Mouse (Mus musculus) midbrain, postnatal 0 days (tissue): ENCODE results near the gene Rfxank. TPM values are rescaled to one million over a fixed set of nuclear protein-coding genes. Genes with fewer than 3 reads are reported as not detected.

Experiments used
- ATAC-seq: fragments of 200-750 bp; cut with Nextera tagmentation; 2 replicates; pipeline ENCODE4 v1.8.0; 2017; ENCODE audit warnings: moderate number of reproducible peaks, mild to moderate bottlenecking, moderate TSS enrichment, moderate library complexity; ENCODE audit not compliant: low FRiP score
- DNase-seq: peaks from one replicate; pipeline ENCODE4 v3.0.0-alpha.2; 2015; ENCODE audit warnings: low spot score
- H3K27ac ChIP-seq: fragments of 300-500 bp; sonication (generic); 2 replicates; pipeline ENCODE4 v1.5.1; 2014; ENCODE audit warnings: low read depth, mild to moderate bottlenecking, low read length, mixed read lengths
- H3K27me3 ChIP-seq: fragments of 300-500 bp; sonication (generic); 2 replicates; pipeline ENCODE4 v1.6.1; 2014; ENCODE audit warnings: low read length, control low read depth, mixed read lengths; ENCODE audit not compliant: insufficient read depth
- H3K36me3 ChIP-seq: fragments of 300-500 bp; sonication (generic); 2 replicates; pipeline ENCODE4 v1.6.1; 2014; ENCODE audit warnings: low read length, control low read depth, mixed read lengths; ENCODE audit not compliant: insufficient read depth
- H3K4me1 ChIP-seq: fragments of 300-500 bp; sonication (generic); 2 replicates; pipeline ENCODE4 v1.6.1; 2014; ENCODE audit warnings: mild to moderate bottlenecking, control low read depth, antibody characterized with exemption, low read length, mixed read lengths; ENCODE audit not compliant: insufficient read depth
- H3K4me2 ChIP-seq: fragments of 300-500 bp; sonication (generic); 2 replicates; pipeline ENCODE4 v1.6.1; 2014; ENCODE audit warnings: low read depth, mild to moderate bottlenecking, low read length, mixed read lengths; ENCODE audit not compliant: poor library complexity, severe bottlenecking
- H3K4me3 ChIP-seq: fragments of 300-500 bp; sonication (generic); 2 replicates; pipeline ENCODE4 v1.5.1; 2014; ENCODE audit warnings: low read depth, mild to moderate bottlenecking, low read length, moderate library complexity
- H3K9ac ChIP-seq: fragments of 300-500 bp; sonication (generic); replicated peaks from 2 replicates; pipeline ENCODE4 v1.6.1; 2014; ENCODE audit warnings: mild to moderate bottlenecking, low read length, moderate library complexity, mixed read lengths; ENCODE audit not compliant: poor library complexity, severe bottlenecking
- H3K9me3 ChIP-seq: fragments of 300-500 bp; sonication (generic); 2 replicates; pipeline ENCODE4 v1.6.1; 2016; ENCODE audit warnings: low read length, control low read depth
- CTCF ChIP-seq: IDR thresholded peaks from 2 replicates; pipeline ENCODE4 v1.5.1; 2016; ENCODE audit warnings: antibody characterized with exemption, mild to moderate bottlenecking
- WGBS: fragments of 180-500 bp; shearing (Covaris S2); extraction: QIAGEN DNeasy Blood & Tissue Kit; methylation state at CpG from one replicate; pipeline ENCODE4 v1.1.7; 2014; 5-methylcytosine and 5-hydroxymethylcytosine counted together
- polyA plus RNA-seq: library from polyadenylated mRNA; unstranded; fragments of >200 nt; fragmentation: Nextera tagmentation; extraction: Ambion mirVana; gene quantifications from 2 replicates; pipeline ENCODE4 v1.2.1, GENCODE M21; 2015
- total RNA-seq: library from RNA; depleted of rRNA; stranded (reverse); fragments of >200 nt; gene quantifications from 2 replicates; pipeline ENCODE4 v1.2.3, GENCODE M21; 2014

Rfxank gene
- total and polyA plus RNA-seq, 2 experiments from 2014 or later, result 7.4 to 12.3 TPM

- DNase-seq (no peak), ATAC-seq (no peak)
- no peak overlapping the region for H3K4me3 ChIP-seq
- WGBS, result 74% methylated on average over 8 of the region's 8 CpGs
- H3K27ac ChIP-seq, result no peak overlapping the region
- no peaks in the 10 kb centered on the region for H3K27me3 ChIP-seq
- no peak for TF ChIP-seq CTCF
- no peak overlapping the region for H3K4me2 ChIP-seq
- H3K4me1 ChIP-seq, result peaks cover 25% of the 10 kb centered on the region
- H3K9me3 ChIP-seq, result no peaks in the 10 kb centered on the region
- H3K36me3 ChIP-seq, result peaks cover 38% of the 10 kb centered on the region
- H3K9ac ChIP-seq, result no peak overlapping the region
These were observed 46.2 kb downstream of the Rfxank start for GRCm38 (mm10) chr8:70092786-70093185.

GRCm38 (mm10) chr8:70089296-70089960 lies 49.5 kb downstream of the Rfxank start:
- no peak overlapping the region for H3K4me3 ChIP-seq
- peaks cover 27% of the 10 kb centered on the region for H3K27me3 ChIP-seq
- WGBS, result 32% methylated on average over 9 of the region's 9 CpGs
- H3K36me3 ChIP-seq, result peaks cover 8% of the 10 kb centered on the region; the same call in 1 of the 2 replicates
- no peaks in the 10 kb centered on the region for H3K9me3 ChIP-seq
- no peak for TF ChIP-seq CTCF
- 0 out of 2 replicates have a peak overlapping the region, but pooled peaks have one; percentile 2 for H3K4me2 ChIP-seq
- 0 out of 2 replicates have a peak overlapping the region, but pooled peaks have one; percentile 4 for H3K9ac ChIP-seq
- peaks cover 27% of the 10 kb centered on the region for H3K4me1 ChIP-seq
- peak; percentile 29 for ATAC-seq
- peak overlapping the region; percentile 59 for H3K27ac ChIP-seq
- DNase-seq, result peak; percentile 70

- no peaks in the 10 kb centered on the region for H3K9me3 ChIP-seq
- H3K27ac ChIP-seq, result no peak overlapping the region
- H3K36me3 ChIP-seq, result no peaks in the 10 kb centered on the region
- 3% methylated on average over 56 of the region's 56 CpGs for WGBS
- ATAC-seq (peak; percentile 45; the same call in 1 of the 2 replicates), DNase-seq (peak; percentile 64)
- TF ChIP-seq CTCF, result peak; percentile 87
- peaks cover 39% of the 10 kb centered on the region for H3K27me3 ChIP-seq
- peaks cover 36% of the 10 kb centered on the region for H3K4me1 ChIP-seq
- peak overlapping the region; percentile 71 for H3K4me2 ChIP-seq
- peak overlapping the region; percentile 55 for H3K9ac ChIP-seq
- H3K4me3 ChIP-seq, result peak overlapping the region; percentile 36
These were observed 50.9 kb downstream of the Rfxank start for GRCm38 (mm10) chr8:70087836-70088650.

GRCm38 (mm10) chr8:70087237-70087636 lies 51.7 kb downstream of the Rfxank start:
- peaks cover 37% of the 10 kb centered on the region for H3K4me1 ChIP-seq
- H3K9me3 ChIP-seq, result no peaks in the 10 kb centered on the region
- peaks cover 47% of the 10 kb centered on the region for H3K27me3 ChIP-seq
- ATAC-seq (no peak), DNase-seq (no peak)
- no peak overlapping the region for H3K4me2 ChIP-seq
- H3K4me3 ChIP-seq, result no peak overlapping the region
- H3K9ac ChIP-seq, result no peak overlapping the region
- H3K27ac ChIP-seq, result no peak overlapping the region
- H3K36me3 ChIP-seq, result no peaks in the 10 kb centered on the region
- no peak for TF ChIP-seq CTCF
- 6% methylated on average over 7 of the region's 7 CpGs for WGBS

GRCm38 (mm10) chr8:70086151-70086550 lies 52.8 kb downstream of the Rfxank start:
- peaks cover 37% of the 10 kb centered on the region for H3K4me1 ChIP-seq
- H3K27ac ChIP-seq, result no peak overlapping the region

More at GRCm38 (mm10) chr8:70086151-70086550, 52.8 kb downstream of the Rfxank start:
- no peak overlapping the region for H3K4me2 ChIP-seq
- no peaks in the 10 kb centered on the region for H3K9me3 ChIP-seq
- ATAC-seq (no peak), DNase-seq (no peak)
- H3K9ac ChIP-seq, result no peak overlapping the region
- WGBS, result 40% methylated on average over 1 of the region's 1 CpGs
- no peak overlapping the region for H3K4me3 ChIP-seq
- H3K36me3 ChIP-seq, result no peaks in the 10 kb centered on the region
- no peak for TF ChIP-seq CTCF
- peaks cover 50% of the 10 kb centered on the region for H3K27me3 ChIP-seq
